Mouse (Mus musculus) heart, embryonic 14.5 days (tissue): ENCODE data around the gene Unc93b1. TPM values are rescaled to one million over a fixed set of nuclear protein-coding genes. Genes with fewer than 3 reads are reported as not detected.

Source experiments
- ATAC-seq: fragments of 200-750 bp; cut with Nextera tagmentation; 2 replicates; pipeline ENCODE4 v1.8.0; 2017; ENCODE audit warnings: low read depth, moderate TSS enrichment; ENCODE audit not compliant: insufficient number of reproducible peaks, insufficient read depth, low FRiP score
- H3K27ac ChIP-seq, 2 experiments: fragments of 200-500 bp in 1 of 2; fragments of 300-500 bp in 1 of 2; sonication (generic) in 1 of 2; replicated peaks in 1 of 2; 2 replicates each; pipeline ENCODE4 v1.5.1; 2012 to 2014; ENCODE audit warnings: low read depth in 2 of 2, low read length in 2 of 2, control low read depth in 1 of 2, mild to moderate bottlenecking in 1 of 2, mixed read lengths in 1 of 2; ENCODE audit not compliant: control insufficient read depth in 1 of 2, insufficient read depth in 1 of 2
- H3K27me3 ChIP-seq: fragments of 300-500 bp; sonication (generic); 2 replicates; pipeline ENCODE4 v1.6.1; 2014; ENCODE audit warnings: mild to moderate bottlenecking, low read length, control low read depth; ENCODE audit not compliant: control insufficient read depth, insufficient read depth
- H3K36me3 ChIP-seq: fragments of 300-500 bp; sonication (generic); 2 replicates; pipeline ENCODE4 v1.6.1; 2014; ENCODE audit warnings: mild to moderate bottlenecking, control low read depth, low read length, mixed read lengths; ENCODE audit not compliant: control insufficient read depth, insufficient read depth
- H3K4me1 ChIP-seq, 2 experiments: fragments of 200-500 bp in 1 of 2; fragments of 300-500 bp in 1 of 2; sonication (generic) in 1 of 2; 2 replicates each; pipeline ENCODE4 v1.6.1; 2012 to 2014; ENCODE audit warnings: low read length in 2 of 2, control low read depth in 1 of 2, mixed read lengths in 1 of 2; ENCODE audit not compliant: control insufficient read depth in 2 of 2, insufficient read depth in 2 of 2
- H3K4me2 ChIP-seq: fragments of 300-500 bp; sonication (generic); 2 replicates; pipeline ENCODE4 v1.6.1; 2014; ENCODE audit warnings: mild to moderate bottlenecking, low read length
- H3K4me3 ChIP-seq, 2 experiments: fragments of 200-500 bp in 1 of 2; fragments of 300-500 bp in 1 of 2; sonication (generic) in 1 of 2; 2 replicates each; pipeline ENCODE4 v1.5.1; 2012 to 2014; ENCODE audit warnings: low read length in 2 of 2, mild to moderate bottlenecking in 2 of 2, control low read depth in 1 of 2, low read depth in 1 of 2, moderate library complexity in 1 of 2; ENCODE audit not compliant: control insufficient read depth in 1 of 2, insufficient read depth in 1 of 2
- H3K9ac ChIP-seq: fragments of 300-500 bp; sonication (generic); 2 replicates; pipeline ENCODE4 v1.6.1; 2014; ENCODE audit warnings: mild to moderate bottlenecking, low read length
- H3K9me3 ChIP-seq: fragments of 300-500 bp; sonication (generic); 2 replicates; pipeline ENCODE4 v1.6.1; 2016; ENCODE audit warnings: low read length, control low read depth; ENCODE audit not compliant: control insufficient read depth
- WGBS: fragments of 180-500 bp; shearing (Covaris S2); extraction: QIAGEN DNeasy Blood & Tissue Kit; methylation state at CpG from one replicate; pipeline ENCODE4 v1.1.7; 2014; 5-methylcytosine and 5-hydroxymethylcytosine counted together
- polyA plus RNA-seq: library from polyadenylated mRNA; unstranded; fragments of >200 nt; fragmentation: Nextera tagmentation; extraction: Ambion mirVana; gene quantifications from 2 replicates; pipeline ENCODE4 v1.2.1, GENCODE M21; 2014

The Unc93b1 gene
- polyA plus RNA-seq, 1 experiment from 2014 or later = 14.5 TPM

- no peak overlapping the region for H3K27ac ChIP-seq
- no peaks in the 10 kb centered on the region for H3K27me3 ChIP-seq
- no peak for ATAC-seq
- WGBS = 73% methylated on average over 7 of the region's 7 CpGs
- H3K36me3 ChIP-seq = no peaks in the 10 kb centered on the region
- H3K4me2 ChIP-seq = no peak overlapping the region
- no peak overlapping the region for H3K9ac ChIP-seq
- H3K4me1 ChIP-seq = peaks cover 5 to 10% of the 10 kb centered on the region in 2 experiments
- no peak overlapping the region for H3K4me3 ChIP-seq
- H3K9me3 ChIP-seq = no peaks in the 10 kb centered on the region
Measured at GRCm38 (mm10) chr19:3996106-3996505, 61.1 kb downstream of the Unc93b1 start.

- no peaks in the 10 kb centered on the region for H3K36me3 ChIP-seq
- no peaks in the 10 kb centered on the region for H3K9me3 ChIP-seq
- no peak for ATAC-seq
- H3K27ac ChIP-seq = no peak overlapping the region
- peaks cover 11 to 16% of the 10 kb centered on the region in 2 experiments for H3K4me1 ChIP-seq
- no peak overlapping the region for H3K4me2 ChIP-seq
- no peak overlapping the region for H3K4me3 ChIP-seq
- 75% methylated on average over 8 of the region's 8 CpGs for WGBS
- H3K9ac ChIP-seq = no peak overlapping the region
- no peaks in the 10 kb centered on the region for H3K27me3 ChIP-seq
Measured at GRCm38 (mm10) chr19:3996747-3997146, 61.8 kb downstream of the Unc93b1 start.

GRCm38 (mm10) chr19:3997231-3997630, 62.2 kb downstream of the Unc93b1 start:
- 43% methylated on average over 8 of the region's 8 CpGs for WGBS
- Histone ChIP-seq H3K4me3 (no peak overlapping the region), H3K4me1 (peaks cover 16 to 21% of the 10 kb centered on the region in 2 experiments), H3K36me3 (no peaks in the 10 kb centered on the region), H3K27ac (no peak overlapping the region), H3K27me3 (no peaks in the 10 kb centered on the region), H3K4me2 (no peak overlapping the region), H3K9ac (no peak overlapping the region), H3K9me3 (no peaks in the 10 kb centered on the region)
- no peak for ATAC-seq

- no peak overlapping the region for H3K9ac ChIP-seq
- H3K9me3 ChIP-seq = no peaks in the 10 kb centered on the region
- no peak overlapping the region for H3K4me3 ChIP-seq
- no peak overlapping the region for H3K27ac ChIP-seq
- H3K36me3 ChIP-seq = no peaks in the 10 kb centered on the region
- H3K4me1 ChIP-seq = peaks cover 25 to 31% of the 10 kb centered on the region in 2 experiments
- no peaks in the 10 kb centered on the region for H3K27me3 ChIP-seq
- WGBS = 74% methylated on average over 8 of the region's 8 CpGs
- H3K4me2 ChIP-seq = no peak overlapping the region
- no peak for ATAC-seq
Measured at GRCm38 (mm10) chr19:3998335-3998734, 63.3 kb downstream of the Unc93b1 start.

Other genes starting within 250 kb of the Unc93b1 start
- gene Lrp5, start 248.6 kb upstream of the Unc93b1 start, polyA plus RNA-seq = 4.1 and 5.0 TPM in 2 replicates
- 18.0 and 18.2 TPM in 2 replicates for gene 1810055G02Rik, start 226.9 kb upstream of the Unc93b1 start, polyA plus RNA-seq
- gene Kmt5b, start 167.8 kb upstream of the Unc93b1 start, polyA plus RNA-seq = 25.6 and 27.3 TPM in 2 replicates
- 25.5 and 27.2 TPM in 2 replicates for gene Chka, start 83.4 kb upstream of the Unc93b1 start, polyA plus RNA-seq
- 16.1 and 17.1 TPM in 2 replicates for gene Tcirg1, start 28.1 kb upstream of the Unc93b1 start, polyA plus RNA-seq
- gene Ndufs8, start 22.4 kb upstream of the Unc93b1 start, polyA plus RNA-seq = 479 and 507 TPM in 2 replicates
- 2.3 and 2.9 TPM in 2 replicates for gene Aldh3b1, start 5.4 kb upstream of the Unc93b1 start, polyA plus RNA-seq
- not detected in 2 replicates for gene Aldh3b3, start 23.5 kb downstream of the Unc93b1 start, polyA plus RNA-seq
- gene Aldh3b2, start 37.1 kb downstream of the Unc93b1 start, polyA plus RNA-seq = 0.09 and 0.18 TPM in 2 replicates
- 13.1 and 14.5 TPM in 2 replicates for gene Acy3, start 51.4 kb downstream of the Unc93b1 start, polyA plus RNA-seq
- gene Tbx10, start 57.6 kb downstream of the Unc93b1 start, polyA plus RNA-seq = not detected in 2 replicates
- gene Nudt8, start 65.4 kb downstream of the Unc93b1 start, polyA plus RNA-seq = 73.2 and 74.1 TPM in 2 replicates
- gene Gm49405, start 65.4 kb downstream of the Unc93b1 start, polyA plus RNA-seq = 4.3 and 4.6 TPM in 2 replicates
- gene Doc2g, start 68.1 kb downstream of the Unc93b1 start, polyA plus RNA-seq = 85.2 and 90.7 TPM in 2 replicates
- 552 and 561 TPM in 2 replicates for gene Ndufv1, start 77.6 kb downstream of the Unc93b1 start, polyA plus RNA-seq
- gene Gstp1, start 102.8 kb downstream of the Unc93b1 start, polyA plus RNA-seq = 399 and 401 TPM in 2 replicates
- 8.0 and 10.3 TPM in 2 replicates for gene Gstp2, start 110.8 kb downstream of the Unc93b1 start, polyA plus RNA-seq
- gene Gstp3, start 124.4 kb downstream of the Unc93b1 start, polyA plus RNA-seq = not detected in 2 replicates
- gene Cabp2, start 146.4 kb downstream of the Unc93b1 start, polyA plus RNA-seq = not detected in 2 replicates
- gene Cdk2ap2, start 162.0 kb downstream of the Unc93b1 start, polyA plus RNA-seq = 62.5 and 63.8 TPM in 2 replicates
- 17.3 TPM in 2 replicates for gene Pitpnm1, start 164.8 kb downstream of the Unc93b1 start, polyA plus RNA-seq
- 87.3 and 100 TPM in 2 replicates for gene Aip, start 190.7 kb downstream of the Unc93b1 start, polyA plus RNA-seq
- not detected in 2 replicates for gene Gpr152, start 204.6 kb downstream of the Unc93b1 start, polyA plus RNA-seq
- not detected in 2 replicates for gene Cabp4, start 208.8 kb downstream of the Unc93b1 start, polyA plus RNA-seq
- gene Coro1b, start 213.4 kb downstream of the Unc93b1 start, polyA plus RNA-seq = 117 and 122 TPM in 2 replicates
- 0.54 and 0.82 TPM in 2 replicates for gene Ptprcap, start 218.4 kb downstream of the Unc93b1 start, polyA plus RNA-seq
- 31.4 and 34.4 TPM in 2 replicates for gene Rps6kb2, start 228.2 kb downstream of the Unc93b1 start, polyA plus RNA-seq
- 6.5 and 8.7 TPM in 2 replicates for gene Carns1, start 240.3 kb downstream of the Unc93b1 start, polyA plus RNA-seq